Mouse (Mus musculus) MEL (cell line): ENCODE data around the gene Snrnp35. TPM values are rescaled to one million over a fixed set of nuclear protein-coding genes. Genes with fewer than 3 reads are reported as not detected.

Experiments
- DNase-seq: peaks from one replicate; pipeline ENCODE4 v3.0.0; 2011; ENCODE audit warnings: low read depth, low spot score
- H3K27ac ChIP-seq: 2 replicates; pipeline ENCODE4 v1.5.1; 2012; ENCODE audit warnings: low read depth, mild to moderate bottlenecking, control low read depth, low read length, moderate library complexity; ENCODE audit not compliant: control insufficient read depth
- H3K27me3 ChIP-seq, 2 experiments: fragments of 150-350 bp in 1 of 2; sonication (generic) in 1 of 2; 2 replicates each; pipeline ENCODE4 v1.6.1; 2012; ENCODE audit warnings: low read length in 2 of 2, mild to moderate bottlenecking in 2 of 2, improper control_type of control experiment in 1 of 2, moderate library complexity in 1 of 2; ENCODE audit not compliant: insufficient read depth in 2 of 2, control insufficient read depth in 1 of 2
- H3K36me3 ChIP-seq, 2 experiments: 2 replicates each; pipeline ENCODE4 v1.6.1; 2012 to 2014; ENCODE audit warnings: low read length in 2 of 2, improper control_type of control experiment in 1 of 2, inconsistent platforms in 1 of 2, mild to moderate bottlenecking in 1 of 2; ENCODE audit not compliant: insufficient read depth in 2 of 2, control insufficient read depth in 1 of 2
- H3K4me1 ChIP-seq, 2 experiments: fragments of 150-350 bp in 1 of 2; sonication (generic) in 1 of 2; 2 replicates each; pipeline ENCODE4 v1.6.1; 2012; ENCODE audit warnings: low read length in 2 of 2, improper control_type of control experiment in 1 of 2, mild to moderate bottlenecking in 1 of 2; ENCODE audit not compliant: insufficient read depth in 2 of 2, control insufficient read depth in 1 of 2
- H3K4me3 ChIP-seq, 2 experiments: fragments of 150-350 bp in 1 of 2; sonication (generic) in 1 of 2; 2 replicates each; pipeline ENCODE4 v1.5.1; 2012; ENCODE audit warnings: low read depth in 2 of 2, low read length in 2 of 2, mild to moderate bottlenecking in 2 of 2, moderate library complexity in 2 of 2, control low read depth in 1 of 2, improper control_type of control experiment in 1 of 2; ENCODE audit not compliant: control insufficient read depth in 1 of 2, insufficient read depth in 1 of 2
- H3K79me2 ChIP-seq: 2 replicates; pipeline ENCODE4 v1.6.1; 2012; ENCODE audit warnings: mild to moderate bottlenecking, low read length, moderate library complexity; ENCODE audit not compliant: control insufficient read depth, poor library complexity, insufficient read depth
- H3K9ac ChIP-seq: 2 replicates; pipeline ENCODE4 v1.6.1; 2012; ENCODE audit warnings: low read depth, mild to moderate bottlenecking, control low read depth, low read length, moderate library complexity; ENCODE audit not compliant: control insufficient read depth, poor library complexity, severe bottlenecking
- H3K9me3 ChIP-seq: fragments of 150-350 bp; sonication (generic); replicated peaks from 2 replicates; pipeline ENCODE4 v1.6.1; 2012; ENCODE audit warnings: mild to moderate bottlenecking, low read length, improper control_type of control experiment, moderate library complexity; ENCODE audit not compliant: insufficient read depth
- BHLHE40 ChIP-seq: IDR thresholded peaks from 2 replicates; pipeline ENCODE4 v1.6.1; 2012; ENCODE audit warnings: low read depth, mild to moderate bottlenecking, inconsistent platforms, low read length, improper control_type of control experiment, borderline replicate concordance
- CHD2 ChIP-seq: IDR thresholded peaks from 2 replicates; pipeline ENCODE4 v1.6.1; 2011; ENCODE audit warnings: low read length, improper control_type of control experiment
- CTCF ChIP-seq, 3 experiments: IDR thresholded peaks in 2 of 3; conservative IDR thresholded peaks in 1 of 3; 2 replicates each; pipeline ENCODE4 v1.5.1; 2011 to 2012; ENCODE audit warnings: low read length in 3 of 3, low read depth in 2 of 3, mild to moderate bottlenecking in 2 of 3, improper control_type of control experiment in 1 of 3, inconsistent platforms in 1 of 3, mixed read lengths in 1 of 3, moderate library complexity in 1 of 3; ENCODE audit not compliant: control insufficient read depth in 1 of 3, insufficient read depth in 1 of 3, poor library complexity in 1 of 3, severe bottlenecking in 1 of 3
- E2F4 ChIP-seq: IDR thresholded peaks from 2 replicates; pipeline ENCODE4 v1.6.1; 2011; ENCODE audit warnings: low read depth, low read length, improper control_type of control experiment, borderline replicate concordance
- ELF1 ChIP-seq: IDR thresholded peaks from 2 replicates; pipeline ENCODE4 v1.6.1; 2014; ENCODE audit warnings: low read depth, mild to moderate bottlenecking, inconsistent platforms, low read length, improper control_type of control experiment, moderate library complexity
- ETS1 ChIP-seq: IDR thresholded peaks from 2 replicates; pipeline ENCODE4 v1.6.1; 2012; ENCODE audit warnings: low read depth, mild to moderate bottlenecking, inconsistent platforms, low read length, improper control_type of control experiment, moderate library complexity
- GATA1 ChIP-seq: IDR thresholded peaks from 2 replicates; pipeline ENCODE4 v1.6.1; 2011; ENCODE audit warnings: low read depth, low read length, improper control_type of control experiment
- HCFC1 ChIP-seq: IDR thresholded peaks from 2 replicates; pipeline ENCODE4 v1.6.1; 2012; ENCODE audit warnings: low read depth, mild to moderate bottlenecking, inconsistent platforms, low read length, improper control_type of control experiment, moderate library complexity
- JUND ChIP-seq: IDR thresholded peaks from 2 replicates; pipeline ENCODE4 v1.6.1; 2011; ENCODE audit warnings: low read depth, mild to moderate bottlenecking, improper control_type of control experiment, low read length
- MAX ChIP-seq: IDR thresholded peaks from 2 replicates; pipeline ENCODE4 v1.6.1; 2011; ENCODE audit warnings: low read length, improper control_type of control experiment
- MEF2A ChIP-seq: IDR thresholded peaks from 2 replicates; pipeline ENCODE4 v1.6.1; 2014; ENCODE audit warnings: low read depth, mild to moderate bottlenecking, inconsistent platforms, low read length, improper control_type of control experiment; ENCODE audit not compliant: poor library complexity, insufficient replicate concordance, severe bottlenecking; ENCODE audit errors: extremely low read depth
- NRF1 ChIP-seq: IDR thresholded peaks from 2 replicates; pipeline ENCODE4 v1.6.1; 2014; ENCODE audit warnings: low read depth, mild to moderate bottlenecking, inconsistent platforms, low read length, improper control_type of control experiment, moderate library complexity; ENCODE audit not compliant: poor library complexity, insufficient read depth, severe bottlenecking
- RCOR1 ChIP-seq: IDR thresholded peaks from 2 replicates; pipeline ENCODE4 v1.6.1; 2012; ENCODE audit warnings: low read depth, mild to moderate bottlenecking, inconsistent platforms, low read length, improper control_type of control experiment
- SIN3A ChIP-seq: IDR thresholded peaks from 2 replicates; pipeline ENCODE4 v1.6.1; 2012; ENCODE audit warnings: low read length, improper control_type of control experiment, inconsistent platforms
- SMC3 ChIP-seq: IDR thresholded peaks from 2 replicates; pipeline ENCODE4 v1.6.1; 2011; ENCODE audit warnings: low read depth, low read length, improper control_type of control experiment
- TAL1 ChIP-seq: IDR thresholded peaks from 2 replicates; pipeline ENCODE4 v1.6.1; 2012; ENCODE audit warnings: mild to moderate bottlenecking, inconsistent platforms, low read length, moderate library complexity, mixed read lengths
- TBP ChIP-seq: IDR thresholded peaks from 2 replicates; pipeline ENCODE4 v1.8.0; 2011; ENCODE audit warnings: low read depth, low read length, improper control_type of control experiment
- TCF12 ChIP-seq: IDR thresholded peaks from 2 replicates; pipeline ENCODE4 v1.6.1; 2014; ENCODE audit warnings: low read depth, mild to moderate bottlenecking, inconsistent platforms, low read length, improper control_type of control experiment, moderate library complexity
- ZKSCAN1 ChIP-seq: IDR thresholded peaks from 2 replicates; pipeline ENCODE4 v1.6.1; 2012; ENCODE audit warnings: low read depth, mild to moderate bottlenecking, inconsistent platforms, low read length, improper control_type of control experiment, moderate library complexity
- ZNF384 ChIP-seq: IDR thresholded peaks from 2 replicates; pipeline ENCODE4 v1.6.1; 2012; ENCODE audit warnings: low read depth, mild to moderate bottlenecking, inconsistent platforms, low read length, improper control_type of control experiment
- polyA plus RNA-seq, 2 experiments: library from polyadenylated mRNA; stranded (reverse) in 1 of 2; unstranded in 1 of 2; fragments of >175 nt in 1 of 2; fragments of >200 nt in 1 of 2; gene quantifications; 2 replicates each; pipeline versions ENCODE4 v1.2.1 to v1.2.4; 2012; ENCODE audit warnings: low replicate concordance in 2 of 2, low read depth in 1 of 2; ENCODE audit not compliant: insufficient read length in 2 of 2, insufficient read depth in 1 of 2, missing spikeins in 1 of 2
- total RNA-seq: library from RNA; depleted of rRNA; stranded (reverse); fragments of 300-350 nt; gene quantifications from 2 replicates; pipeline ENCODE4 v1.2.3, GENCODE M21; 2012

Snrnp35 gene
- total and polyA plus RNA-seq, 3 experiments = 11.7 to 18.3 TPM; not detected in 1

DNA sequence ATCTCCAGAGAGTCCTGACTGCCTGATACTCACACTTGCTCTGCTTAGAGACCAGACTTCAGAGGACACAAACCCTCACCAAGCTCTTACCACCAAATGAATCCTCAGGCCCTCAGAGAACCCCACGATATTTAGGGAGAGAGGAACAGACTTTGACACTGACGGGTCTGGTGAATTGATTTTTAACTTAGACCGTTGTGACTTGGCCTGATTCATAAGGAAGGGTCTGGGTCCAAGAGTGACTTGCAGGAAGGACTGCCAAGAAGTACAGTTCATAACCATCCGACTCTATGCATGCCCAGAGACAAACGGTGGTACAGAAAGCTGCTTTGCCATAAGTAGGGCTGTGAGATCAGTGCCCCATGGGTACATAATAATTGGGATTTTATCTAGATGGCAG lies 2.7 kb downstream of the Snrnp35 start:
- DNase-seq = no peak
- TF ChIP-seq SIN3A (no peak), TCF12 (no peak), TBP (no peak), CTCF (IDR thresholded peaks at IDR 0.05 in 2 of 3, conservative IDR thresholded peaks at IDR 0.05 in 1 of 3; ENCODE audit: control insufficient read depth in 1 of 3, insufficient read depth in 1 of 3, low read depth in 2 of 3, low read length in 3 of 3, poor library complexity in 1 of 3, severe bottlenecking in 1 of 3) (no peak), TAL1 (no peak), CHD2 (no peak), JUND (no peak), ELF1 (no peak), BHLHE40 (no peak), SMC3 (no peak), E2F4 (no peak), GATA1 (no peak), ETS1 (no peak), RCOR1 (no peak), MAX (no peak), MEF2A (no peak), ZNF384 (no peak), NRF1 (no peak), HCFC1 (no peak)
- Histone ChIP-seq H3K27ac (no peak overlapping the region), H3K9ac (no peak overlapping the region), H3K4me1 (peaks cover 0 to 6% of the 10 kb centered on the region in 2 experiments; a peak in 2 of 4 replicates), H3K36me3 (peaks cover 0 to 5% of the 10 kb centered on the region in 2 experiments; a peak in 2 of 4 replicates), H3K4me3 (no peak overlapping the region), H3K79me2 (peaks cover 9% of the 10 kb centered on the region), H3K9me3 (no peaks in the 10 kb centered on the region), H3K27me3 (no peaks in the 10 kb centered on the region)

DNA sequence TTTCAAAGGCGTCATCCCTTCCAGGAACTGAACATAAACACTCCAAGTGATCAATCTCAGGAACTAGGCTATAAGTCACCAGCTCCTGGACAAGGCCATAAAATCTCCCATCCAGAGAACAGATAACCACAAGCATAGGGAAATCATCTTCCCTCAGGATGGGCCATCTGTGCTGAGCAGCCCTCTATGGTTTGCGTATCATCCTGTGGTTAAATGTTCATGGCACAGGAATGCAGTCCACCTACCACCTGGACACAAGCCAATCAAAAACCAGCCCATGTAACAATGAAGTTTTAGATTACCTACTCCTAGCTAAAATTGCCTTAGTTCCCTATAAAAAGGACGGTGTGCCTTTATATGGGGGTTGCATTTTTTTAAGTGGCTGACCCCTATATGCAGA lies 6.0 kb downstream of the Snrnp35 start:
- Histone ChIP-seq H3K79me2 (0 out of 2 replicates have a peak, but pooled peaks cover 2% of the 10 kb centered on the region), H3K4me1 (peaks cover 0 to 3% of the 10 kb centered on the region in 2 experiments; a peak in 1 of 4 replicates)
- TF ChIP-seq ZKSCAN1 (no peak), RCOR1 (no peak)
- TF ChIP-seq, all 39 proteins: peak for 0
- no peaks in the 10 kb centered on the region for H3K27me3 ChIP-seq
- no peak overlapping the region for H3K27ac ChIP-seq
- no peaks in the 10 kb centered on the region for H3K9me3 ChIP-seq
- H3K9ac ChIP-seq = no peak overlapping the region
- no peak for DNase-seq
- H3K36me3 ChIP-seq = peaks cover 0 to 5% of the 10 kb centered on the region in 2 experiments; a peak in 2 of 4 replicates
- H3K4me3 ChIP-seq = no peak overlapping the region
